Mouse (Mus musculus): ENCODE measurements around the gene Aspdh.
A peak's percentile ranks its signal among the peaks of the same experiment; 100 is the strongest.

The Aspdh gene

DNA sequence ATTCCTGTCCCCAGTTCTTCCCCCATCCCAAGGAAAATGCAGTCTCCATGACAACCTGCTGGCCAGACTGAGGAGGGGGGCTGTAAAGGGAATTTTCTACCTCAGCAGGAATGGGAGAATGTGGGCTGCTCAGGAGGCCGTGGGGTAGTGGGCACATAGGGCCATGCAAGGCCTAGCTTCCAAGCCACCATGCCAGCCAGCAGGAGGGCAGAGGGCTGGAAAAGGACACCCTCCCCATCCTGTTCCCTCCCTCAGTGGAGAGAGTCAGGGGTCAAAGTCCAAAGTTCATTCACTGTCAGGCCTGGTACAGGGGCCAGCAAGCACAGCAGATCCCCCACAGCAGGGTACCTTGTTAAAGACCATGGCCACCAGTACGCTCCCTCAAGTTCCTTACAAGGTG is at the start of gene Aspdh:
TSS of gene Aspdh (plus strand) at position 281 of the 400 bp plus-strand sequence.
- Histone ChIP-seq H3K36me3 (ENCODE audit: control insufficient read depth, insufficient read depth, low read length, poor library complexity, severe bottlenecking) (no peaks in the 10 kb centered on the region), H3K27me3 (ENCODE audit: control insufficient read depth, insufficient read depth, low read length, poor library complexity, severe bottlenecking) (no peaks in the 10 kb centered on the region)
- no peak for DNase-seq (ENCODE audit: low read depth, low spot score)

DNA sequence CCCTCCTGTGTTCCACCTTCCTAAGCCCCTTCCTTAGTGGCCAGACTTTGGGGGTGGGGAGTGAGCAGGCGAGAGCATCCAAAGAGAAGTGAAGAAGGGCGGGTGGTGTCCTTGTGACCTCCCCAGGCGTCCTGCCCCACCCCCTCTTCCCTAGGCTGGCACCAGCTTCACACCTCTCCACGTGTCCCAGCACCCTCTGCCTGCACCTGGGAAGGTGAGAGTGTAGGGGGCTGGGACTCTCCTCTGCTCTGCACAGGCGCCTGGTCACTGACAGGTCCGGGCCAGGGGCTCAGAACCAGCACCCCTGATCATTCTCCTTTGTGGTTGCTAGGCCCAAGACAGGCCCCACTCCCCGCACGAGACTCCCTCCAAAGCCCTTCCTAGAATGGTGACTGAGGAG is 37.5 kb upstream of the Aspdh start:
- no peak for DNase-seq (ENCODE audit: low read depth, low spot score)

DNA sequence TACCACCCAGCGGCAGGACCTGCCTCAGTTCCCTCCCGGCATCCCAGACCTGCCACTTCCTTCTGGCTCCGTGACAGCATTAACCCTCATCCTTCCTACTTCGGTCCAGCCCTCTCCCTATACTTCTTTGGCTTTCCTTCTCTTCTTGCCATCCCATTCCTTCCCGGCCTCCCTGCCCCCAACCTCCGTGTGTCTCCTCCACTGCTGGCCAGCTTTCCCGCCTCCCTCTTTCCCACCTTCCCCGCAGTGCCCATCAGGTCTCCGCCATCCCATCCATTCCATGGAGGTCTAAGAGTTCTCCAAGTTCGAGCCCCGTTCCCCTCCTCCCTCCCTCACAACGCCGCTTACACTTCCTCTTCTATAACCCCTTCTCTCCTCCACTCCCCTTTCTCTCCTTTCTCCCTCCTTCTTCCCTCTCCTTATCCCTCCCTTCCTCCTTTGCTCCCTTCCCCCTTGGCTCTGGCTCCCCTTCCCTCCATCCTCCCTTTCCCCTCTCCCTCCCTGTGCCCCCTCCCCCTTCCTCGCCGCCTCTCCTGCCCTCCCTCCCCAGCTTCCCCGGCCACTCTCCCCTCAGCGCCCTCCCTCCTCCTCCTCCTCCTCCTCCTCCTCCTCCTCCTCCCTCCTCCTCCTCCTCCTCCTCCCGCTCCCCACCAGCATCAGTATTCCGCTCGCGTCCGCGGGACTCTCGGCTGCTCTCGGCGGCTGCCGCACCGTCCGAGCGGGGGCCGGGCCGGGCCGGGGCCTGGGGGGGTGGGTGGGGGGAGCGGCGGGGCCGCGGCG is 36.8 kb upstream of the Aspdh start:
- no peaks in the 10 kb centered on the region for H3K36me3 ChIP-seq (ENCODE audit: control insufficient read depth, insufficient read depth, low read length, poor library complexity, severe bottlenecking)
- DNase-seq (ENCODE audit: low read depth, low spot score): no peak
- no peaks in the 10 kb centered on the region for H3K27me3 ChIP-seq (ENCODE audit: control insufficient read depth, insufficient read depth, low read length, poor library complexity, severe bottlenecking)

More for the DNA sequence above, 37.5 kb upstream of the Aspdh start:
- no peaks in the 10 kb centered on the region for H3K27me3 ChIP-seq (ENCODE audit: control insufficient read depth, insufficient read depth, low read length, poor library complexity, severe bottlenecking)
- no peaks in the 10 kb centered on the region for H3K36me3 ChIP-seq (ENCODE audit: control insufficient read depth, insufficient read depth, low read length, poor library complexity, severe bottlenecking)

DNA sequence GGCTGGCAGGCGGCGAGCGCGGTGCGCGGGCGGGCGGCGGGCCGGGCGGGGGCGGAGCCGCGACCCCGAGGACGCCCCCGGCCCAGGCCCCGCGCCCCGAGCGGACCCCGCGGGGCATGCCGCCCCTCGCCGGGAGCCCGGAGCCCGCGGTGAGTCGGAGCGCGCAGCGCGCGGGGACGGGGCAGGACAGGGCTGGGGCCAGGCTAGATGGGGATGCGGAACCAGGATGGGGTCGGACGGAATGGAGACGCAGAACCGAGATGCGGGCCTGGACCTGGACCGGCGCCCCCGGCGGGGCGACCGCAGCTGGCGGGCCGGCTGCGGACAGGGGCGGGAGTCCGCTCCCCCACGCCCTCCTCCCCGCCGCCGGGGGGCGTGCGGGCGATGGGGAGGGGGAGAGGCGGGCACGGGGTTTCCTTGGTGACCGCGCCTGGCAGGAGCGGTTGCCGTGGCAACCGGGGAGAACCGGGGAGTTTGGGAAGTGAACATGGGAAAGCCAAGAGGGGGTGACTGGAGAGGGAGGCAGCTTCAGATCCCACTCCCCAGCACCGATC is 36.1 kb upstream of the Aspdh start, which contains the start of gene Lrrc4b:
TSS of gene Lrrc4b (plus strand) at position 51 of the 554 bp plus-strand sequence.
- no peaks in the 10 kb centered on the region for H3K36me3 ChIP-seq (ENCODE audit: control insufficient read depth, insufficient read depth, low read length, poor library complexity, severe bottlenecking)
- no peaks in the 10 kb centered on the region for H3K27me3 ChIP-seq (ENCODE audit: control insufficient read depth, insufficient read depth, low read length, poor library complexity, severe bottlenecking)
- no peak for DNase-seq (ENCODE audit: low read depth, low spot score)

DNA sequence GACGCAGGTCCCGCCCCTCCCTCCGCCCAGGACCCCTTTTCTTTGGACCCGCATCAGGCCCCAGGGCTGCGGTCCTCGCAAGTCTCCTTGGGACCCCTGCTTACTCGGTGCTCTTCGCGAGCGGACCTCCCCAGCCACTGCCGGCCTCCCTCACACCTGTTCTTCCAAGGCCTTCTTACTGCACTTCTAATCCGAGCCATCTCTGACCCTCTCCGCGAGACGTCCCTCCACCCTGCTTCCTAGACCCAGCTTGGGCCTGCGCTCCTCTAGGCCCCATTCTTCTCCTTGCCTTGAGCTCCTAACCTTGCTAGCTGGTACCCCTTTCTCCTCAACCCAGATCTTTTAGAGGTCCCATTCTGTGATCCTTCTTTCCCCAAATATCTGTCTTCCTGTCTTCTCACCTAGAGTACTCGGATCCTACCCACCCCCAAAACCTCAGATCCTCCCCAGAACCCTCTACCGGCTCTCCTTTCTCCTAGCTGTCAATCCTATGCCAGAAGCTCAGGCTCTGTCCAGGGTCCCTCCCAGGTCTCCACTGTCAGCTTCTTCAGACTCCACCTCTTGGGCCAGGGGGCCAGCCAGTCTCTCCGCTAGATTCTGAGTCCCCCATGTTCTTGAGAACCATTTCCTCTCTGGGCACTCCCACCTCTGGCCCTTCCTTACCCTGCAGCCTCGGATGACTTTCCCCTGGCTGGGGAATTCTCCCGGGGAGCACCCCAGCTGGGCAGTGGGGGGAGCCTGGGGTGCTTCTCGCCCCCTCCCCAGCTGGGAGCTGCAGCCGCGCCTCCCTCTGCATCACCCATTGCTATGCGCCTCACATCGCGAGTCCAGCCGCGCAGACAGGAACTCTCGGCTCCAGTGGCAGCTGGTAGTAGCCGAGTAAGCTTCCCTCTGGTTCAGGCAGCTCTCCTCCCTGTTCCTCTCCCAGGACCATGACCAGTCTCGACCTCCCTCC is 35.4 kb upstream of the Aspdh start:
- Histone ChIP-seq H3K27me3 (ENCODE audit: control insufficient read depth, insufficient read depth, low read length, poor library complexity, severe bottlenecking) (no peaks in the 10 kb centered on the region), H3K36me3 (ENCODE audit: control insufficient read depth, insufficient read depth, low read length, poor library complexity, severe bottlenecking) (no peaks in the 10 kb centered on the region)
- DNase-seq (ENCODE audit: low read depth, low spot score): no peak

DNA sequence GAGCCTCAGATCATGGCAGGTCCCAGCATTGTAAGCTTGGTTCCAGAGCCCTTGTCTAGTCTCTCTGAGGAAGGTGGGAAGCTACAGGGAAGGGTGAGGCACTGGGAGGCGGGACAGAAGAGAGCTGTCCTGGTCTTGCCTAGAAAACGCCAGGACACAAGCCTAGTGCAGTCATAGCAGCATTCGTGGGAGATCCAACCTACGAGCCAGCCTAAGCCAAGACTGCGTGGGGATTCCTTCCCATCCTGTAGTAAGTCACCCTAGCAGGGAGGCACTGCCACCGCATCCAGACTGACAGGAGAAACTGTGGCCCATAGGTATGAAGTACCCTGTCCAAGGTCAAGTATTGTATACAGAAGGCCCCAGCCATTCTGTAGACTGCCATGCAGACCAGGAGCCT is 32.6 kb upstream of the Aspdh start:
- H3K27me3 ChIP-seq (ENCODE audit: control insufficient read depth, insufficient read depth, low read length, poor library complexity, severe bottlenecking): no peaks in the 10 kb centered on the region
- no peaks in the 10 kb centered on the region for H3K36me3 ChIP-seq (ENCODE audit: control insufficient read depth, insufficient read depth, low read length, poor library complexity, severe bottlenecking)
- DNase-seq (ENCODE audit: low read depth, low spot score): no peak

DNA sequence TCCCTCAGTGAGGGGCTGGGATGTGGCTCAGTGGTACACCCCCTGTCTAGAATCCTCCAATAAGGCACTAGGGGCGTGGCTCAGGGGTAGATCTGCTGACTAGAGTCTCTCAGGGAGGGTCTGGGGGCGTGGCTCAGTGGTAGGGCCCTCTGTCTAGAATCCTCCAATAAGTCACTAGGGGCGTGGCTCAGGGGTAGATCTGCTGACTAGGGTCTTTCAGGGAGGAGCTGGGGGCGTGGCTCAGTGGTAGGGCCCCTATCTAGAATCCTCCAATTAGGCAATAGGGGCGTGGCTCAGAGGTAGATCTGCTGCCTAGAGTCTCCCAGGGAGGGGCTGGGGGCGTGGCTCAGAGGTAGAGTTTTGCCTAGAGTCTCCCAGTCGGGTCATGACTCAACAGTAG is 31.8 kb upstream of the Aspdh start:
- DNase-seq (ENCODE audit: low read depth, low spot score): peak; percentile 5
- H3K36me3 ChIP-seq (ENCODE audit: control insufficient read depth, insufficient read depth, low read length, poor library complexity, severe bottlenecking): no peaks in the 10 kb centered on the region
- H3K27me3 ChIP-seq (ENCODE audit: control insufficient read depth, insufficient read depth, low read length, poor library complexity, severe bottlenecking): no peaks in the 10 kb centered on the region

DNA sequence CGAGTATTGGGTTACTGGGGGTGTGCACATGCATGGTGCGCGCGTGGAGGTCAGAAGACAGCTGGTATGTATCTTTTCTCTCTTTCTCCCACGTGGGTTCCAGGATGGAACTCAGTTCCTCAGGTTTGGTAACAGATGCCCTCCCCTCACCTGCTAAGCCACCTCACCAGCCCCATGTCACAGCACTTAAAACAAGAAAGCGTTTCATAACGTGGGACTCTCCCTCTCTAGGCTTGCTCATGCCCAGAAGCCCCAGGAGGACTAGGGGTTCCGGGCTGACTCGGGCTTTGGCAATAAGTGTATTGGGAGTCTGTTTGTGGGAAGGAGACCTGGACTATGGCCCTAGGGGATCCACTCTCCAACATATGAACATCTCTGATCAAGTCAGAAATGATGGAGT is 31.1 kb upstream of the Aspdh start:
- DNase-seq (ENCODE audit: low read depth, low spot score): no peak
- H3K36me3 ChIP-seq (ENCODE audit: control insufficient read depth, insufficient read depth, low read length, poor library complexity, severe bottlenecking): no peaks in the 10 kb centered on the region

DNA sequence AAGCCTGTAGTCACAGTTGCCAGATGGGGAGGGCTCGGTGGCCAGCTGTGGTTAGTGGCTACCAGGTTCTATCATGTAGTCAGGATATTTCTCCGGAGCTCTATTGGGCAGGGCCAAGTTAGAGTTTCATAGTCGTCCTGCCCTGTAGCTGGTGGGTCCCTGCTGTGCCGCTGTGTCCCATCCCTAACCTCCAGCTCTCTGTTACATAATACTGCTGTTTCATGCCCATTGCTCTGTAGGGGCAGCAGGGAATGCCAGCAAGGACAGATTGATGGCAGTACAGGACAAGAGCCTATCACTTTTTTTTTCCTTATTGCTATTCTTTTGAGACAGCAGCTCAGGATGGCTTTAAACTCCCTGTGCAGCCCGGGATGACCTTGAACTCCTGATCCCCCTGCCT is 29.4 kb upstream of the Aspdh start:
- Histone ChIP-seq H3K27me3 (ENCODE audit: control insufficient read depth, insufficient read depth, low read length, poor library complexity, severe bottlenecking) (no peaks in the 10 kb centered on the region), H3K36me3 (ENCODE audit: control insufficient read depth, insufficient read depth, low read length, poor library complexity, severe bottlenecking) (no peaks in the 10 kb centered on the region)
- no peak for DNase-seq (ENCODE audit: low read depth, low spot score)

More for the DNA sequence above, 31.1 kb upstream of the Aspdh start:
- no peaks in the 10 kb centered on the region for H3K27me3 ChIP-seq (ENCODE audit: control insufficient read depth, insufficient read depth, low read length, poor library complexity, severe bottlenecking)

DNA sequence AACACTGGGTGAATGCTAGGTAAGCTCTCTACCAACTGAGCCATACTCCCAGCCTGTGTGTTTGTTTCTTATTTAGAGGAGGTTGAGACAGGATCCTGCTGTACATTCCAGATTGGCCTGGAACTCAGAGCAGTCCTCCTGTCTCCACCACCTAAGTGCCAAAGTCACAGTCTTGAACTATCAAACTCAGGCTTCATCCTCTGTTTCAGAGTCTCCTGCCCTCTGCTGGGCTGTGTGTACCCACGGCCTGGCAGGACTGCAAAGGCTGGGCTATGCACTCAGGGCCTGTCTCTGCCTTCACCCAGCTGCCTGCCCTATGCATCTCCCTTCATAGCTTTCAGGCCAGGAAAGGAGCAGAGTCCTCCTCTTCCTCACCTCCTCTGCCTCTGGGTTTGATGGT is 28.9 kb upstream of the Aspdh start:
- H3K27me3 ChIP-seq (ENCODE audit: control insufficient read depth, insufficient read depth, low read length, poor library complexity, severe bottlenecking): no peaks in the 10 kb centered on the region
- peak; percentile 12 for DNase-seq (ENCODE audit: low read depth, low spot score)
- no peaks in the 10 kb centered on the region for H3K36me3 ChIP-seq (ENCODE audit: control insufficient read depth, insufficient read depth, low read length, poor library complexity, severe bottlenecking)

DNA sequence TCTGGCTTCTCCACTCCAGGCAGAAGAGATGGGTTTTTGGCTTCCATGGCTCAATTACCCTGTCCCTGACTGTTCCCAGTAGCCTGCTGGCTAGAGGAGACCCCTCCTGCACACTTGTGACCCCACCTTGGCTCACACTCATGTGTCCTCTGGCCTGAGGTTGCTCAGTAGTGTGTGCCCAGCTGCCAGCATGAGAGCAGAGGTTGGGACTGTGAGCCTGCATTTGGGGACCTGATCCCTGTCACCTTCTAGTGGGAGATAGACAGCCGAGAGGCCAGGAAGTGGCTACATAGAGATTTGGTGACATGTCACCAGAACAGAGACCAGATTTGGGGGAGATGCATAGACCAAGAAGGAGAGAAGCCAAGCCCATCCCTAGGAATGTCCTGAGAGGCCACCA is 28.0 kb upstream of the Aspdh start:
- no peaks in the 10 kb centered on the region for H3K36me3 ChIP-seq (ENCODE audit: control insufficient read depth, insufficient read depth, low read length, poor library complexity, severe bottlenecking)
- DNase-seq (ENCODE audit: low read depth, low spot score): no peak
- peaks cover 3% of the 10 kb centered on the region for H3K27me3 ChIP-seq (ENCODE audit: control insufficient read depth, insufficient read depth, low read length, poor library complexity, severe bottlenecking)

DNA sequence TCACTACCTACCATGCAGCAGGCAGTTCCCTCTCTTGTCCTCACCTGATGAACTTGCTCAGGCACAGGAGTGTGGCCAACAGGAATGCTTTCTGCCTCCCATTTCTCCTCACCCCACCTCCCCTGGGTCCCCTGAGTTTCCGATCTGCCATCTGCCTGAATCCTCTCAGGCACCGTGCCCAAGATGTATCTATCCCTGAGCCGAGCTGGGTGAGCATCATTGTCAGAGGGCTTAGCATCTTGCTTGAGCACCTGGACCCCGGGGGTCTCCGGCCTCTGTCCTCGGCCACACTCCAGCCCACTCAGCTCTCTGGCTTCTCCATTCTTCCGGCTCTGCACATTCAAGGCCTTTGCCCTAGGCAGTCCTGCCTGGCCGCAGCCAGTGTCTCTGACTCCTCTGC is 27.3 kb upstream of the Aspdh start:
- DNase-seq (ENCODE audit: low read depth, low spot score): no peak
- H3K36me3 ChIP-seq (ENCODE audit: control insufficient read depth, insufficient read depth, low read length, poor library complexity, severe bottlenecking): no peaks in the 10 kb centered on the region
- peaks cover 3% of the 10 kb centered on the region for H3K27me3 ChIP-seq (ENCODE audit: control insufficient read depth, insufficient read depth, low read length, poor library complexity, severe bottlenecking)

DNA sequence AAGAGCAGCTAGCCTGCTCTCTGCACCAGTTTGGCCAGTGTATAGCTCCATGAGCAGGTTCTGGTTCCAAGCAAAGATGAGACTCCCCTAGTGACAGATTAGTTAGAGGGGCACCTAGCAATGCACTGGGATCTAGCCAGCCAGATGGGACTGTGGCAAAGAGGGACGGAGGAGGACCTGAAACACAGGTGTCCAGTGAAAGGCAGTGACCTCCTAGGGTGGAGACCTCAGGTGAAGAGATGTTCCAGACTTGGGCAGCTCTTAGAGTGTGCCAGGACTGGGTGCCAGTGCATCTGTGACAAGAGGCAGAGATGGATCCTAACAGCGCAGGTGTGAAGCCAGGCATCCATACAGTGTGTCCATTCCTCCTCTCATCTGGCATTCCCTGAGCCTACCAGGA is 25.5 kb upstream of the Aspdh start:
- H3K36me3 ChIP-seq (ENCODE audit: control insufficient read depth, insufficient read depth, low read length, poor library complexity, severe bottlenecking): no peaks in the 10 kb centered on the region
- DNase-seq (ENCODE audit: low read depth, low spot score): no peak
- peaks cover 3% of the 10 kb centered on the region for H3K27me3 ChIP-seq (ENCODE audit: control insufficient read depth, insufficient read depth, low read length, poor library complexity, severe bottlenecking)

DNA sequence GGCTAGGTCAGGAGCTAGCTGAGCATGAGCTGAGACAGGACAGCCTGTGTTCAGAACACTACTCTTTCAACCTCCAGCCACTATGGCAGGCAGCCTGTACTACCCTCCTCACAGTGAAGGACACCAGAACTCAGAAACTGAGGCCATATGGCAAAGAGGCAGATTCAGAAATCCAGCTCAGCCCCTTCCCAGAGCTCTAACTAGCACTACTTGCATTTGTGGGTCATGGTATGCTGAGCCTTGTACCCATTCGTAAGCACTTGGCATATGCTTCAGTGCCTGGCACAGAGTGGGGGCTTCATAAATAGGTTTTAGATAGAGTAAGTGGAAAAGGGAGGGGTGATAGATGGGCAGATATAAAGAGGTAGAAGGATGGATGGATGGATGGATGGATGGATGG is 24.7 kb upstream of the Aspdh start:
- no peak for DNase-seq (ENCODE audit: low read depth, low spot score)
- Histone ChIP-seq H3K27me3 (ENCODE audit: control insufficient read depth, insufficient read depth, low read length, poor library complexity, severe bottlenecking) (peaks cover 3% of the 10 kb centered on the region), H3K36me3 (ENCODE audit: control insufficient read depth, insufficient read depth, low read length, poor library complexity, severe bottlenecking) (no peaks in the 10 kb centered on the region)

DNA sequence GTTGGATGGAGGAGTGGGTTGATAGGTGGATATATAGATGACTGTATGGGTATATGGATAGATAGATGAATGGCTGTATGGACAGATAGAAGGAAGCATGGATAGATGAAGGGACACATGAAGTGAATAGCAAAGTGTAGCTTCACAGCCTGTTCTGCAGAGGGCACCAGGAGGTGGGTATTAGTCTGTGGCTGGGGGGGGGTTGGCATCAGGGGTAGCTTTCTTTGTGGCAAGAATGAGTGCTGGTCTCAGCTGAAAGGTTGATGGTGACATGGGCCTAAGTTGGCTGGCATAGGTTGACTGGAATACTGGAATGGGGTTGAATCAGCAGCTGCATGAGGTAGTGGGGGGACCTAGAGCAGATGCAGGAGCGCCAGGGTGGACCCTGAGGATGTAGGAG is 24.0 kb upstream of the Aspdh start:
- no peaks in the 10 kb centered on the region for H3K36me3 ChIP-seq (ENCODE audit: control insufficient read depth, insufficient read depth, low read length, poor library complexity, severe bottlenecking)
- DNase-seq (ENCODE audit: low read depth, low spot score): no peak
- H3K27me3 ChIP-seq (ENCODE audit: control insufficient read depth, insufficient read depth, low read length, poor library complexity, severe bottlenecking): peaks cover 4% of the 10 kb centered on the region

Measured in splenic B cell, adult 2 months (primary cell).